Mouse (Mus musculus) CH12.LX (cell line): ENCODE data around the gene Vps33b.

Experiments
- CHD2 ChIP-seq: IDR thresholded peaks from 2 replicates; pipeline ENCODE4 v1.6.1; 2011; ENCODE audit warnings: low read length, improper control_type of control experiment
- CTCF ChIP-seq, 2 experiments: IDR thresholded peaks in 1 of 2; conservative IDR thresholded peaks in 1 of 2; 2 replicates each; pipeline ENCODE4 v1.5.1; 2011 to 2012; ENCODE audit warnings: low read depth in 2 of 2, low read length in 2 of 2, improper control_type of control experiment in 1 of 2, inconsistent platforms in 1 of 2, mild to moderate bottlenecking in 1 of 2, moderate library complexity in 1 of 2
- E2F4 ChIP-seq: IDR thresholded peaks from 2 replicates; pipeline ENCODE4 v1.6.1; 2011; ENCODE audit warnings: low read depth, low read length, improper control_type of control experiment; ENCODE audit not compliant: insufficient replicate concordance
- GABPA ChIP-seq: IDR thresholded peaks from 2 replicates; pipeline ENCODE4 v1.6.1; 2012; ENCODE audit warnings: low read depth, low read length, improper control_type of control experiment, inconsistent platforms; ENCODE audit not compliant: insufficient replicate concordance
- IRF4 ChIP-seq: IDR thresholded peaks from 2 replicates; pipeline ENCODE4 v1.6.1; 2014; ENCODE audit warnings: low read depth, mild to moderate bottlenecking, inconsistent platforms, low read length, improper control_type of control experiment
- JUN ChIP-seq: IDR thresholded peaks from 2 replicates; pipeline ENCODE4 v1.6.1; 2011; ENCODE audit warnings: low read depth, mild to moderate bottlenecking, low read length, improper control_type of control experiment, moderate library complexity; ENCODE audit not compliant: insufficient read depth
- MXI1 ChIP-seq: IDR thresholded peaks from 2 replicates; pipeline ENCODE4 v1.6.1; 2011; ENCODE audit warnings: mild to moderate bottlenecking, low read depth, low read length, improper control_type of control experiment
- NRF1 ChIP-seq: IDR thresholded peaks from 2 replicates; pipeline ENCODE4 v1.6.1; 2014; ENCODE audit warnings: low read depth, mild to moderate bottlenecking, inconsistent platforms, low read length, improper control_type of control experiment, moderate library complexity
- POLR2A ChIP-seq: IDR thresholded peaks from 2 replicates; pipeline ENCODE4 v1.6.1; 2011; ENCODE audit warnings: low read depth, mild to moderate bottlenecking, improper control_type of control experiment, low read length
- POLR2AphosphoS2 ChIP-seq: IDR thresholded peaks from 2 replicates; pipeline ENCODE4 v1.6.1; 2011; ENCODE audit warnings: low read depth, low read length, improper control_type of control experiment
- RAD21 ChIP-seq: IDR thresholded peaks from 2 replicates; pipeline ENCODE4 v1.6.1; 2011; ENCODE audit warnings: low read depth, mild to moderate bottlenecking, low read length, improper control_type of control experiment, moderate library complexity
- SIN3A ChIP-seq: IDR thresholded peaks from 2 replicates; pipeline ENCODE4 v1.6.1; 2012; ENCODE audit warnings: low read length, improper control_type of control experiment, inconsistent platforms
- TBP ChIP-seq: conservative IDR thresholded peaks from 2 replicates; pipeline ENCODE4 v1.6.1; 2011; ENCODE audit warnings: low read depth, low read length, improper control_type of control experiment

DNA sequence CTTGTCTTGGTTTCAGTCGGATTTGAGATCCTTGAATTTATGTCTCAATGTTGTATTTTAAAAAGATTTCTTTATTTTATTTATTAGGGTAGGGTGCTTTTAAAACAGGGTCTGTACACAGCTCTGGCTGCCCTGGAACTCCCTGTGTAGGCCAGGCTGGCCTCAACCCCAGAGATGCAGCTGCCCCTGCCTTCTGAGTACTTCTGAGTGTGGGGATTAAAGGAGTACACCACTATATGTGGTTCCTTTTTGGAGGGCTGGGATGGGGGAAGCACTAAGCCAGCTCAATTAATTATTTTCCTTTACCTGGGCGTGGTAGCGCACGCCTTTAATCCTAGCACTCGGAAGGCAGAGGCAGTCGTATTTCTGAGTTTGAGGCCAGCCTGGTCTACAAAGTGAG is 27.0 kb downstream of the Vps33b start:
- no peak for TF ChIP-seq POLR2A
- no peak for TF ChIP-seq JUN
- no peak for TF ChIP-seq CTCF (conservative IDR thresholded peaks at IDR 0.05 in 1 of 2, IDR thresholded peaks at IDR 0.05 in 1 of 2; ENCODE audit: low read depth in 2 of 2, low read length in 2 of 2)
- no peak for TF ChIP-seq IRF4
- TF ChIP-seq E2F4, result no peak
- TF ChIP-seq NRF1, result no peak
- TF ChIP-seq GABPA, result no peak
- TF ChIP-seq RAD21, result no peak
- TF ChIP-seq POLR2AphosphoS2, result no peak
- TF ChIP-seq CHD2, result no peak
- TF ChIP-seq SIN3A, result no peak
- no peak for TF ChIP-seq TBP
- no peak for TF ChIP-seq MXI1
